Mouse (Mus musculus) small intestine, adult 2 months (tissue): ENCODE measurements around the gene Rxra. TPM values are rescaled to one million over a fixed set of nuclear protein-coding genes. Genes with fewer than 3 reads are reported as not detected.

Experiments
- H3K27ac ChIP-seq: fragments of 200-500 bp; 2 replicates; pipeline ENCODE4 v1.5.1; 2012; ENCODE audit warnings: low read depth, low read length, control low read depth, inconsistent platforms; ENCODE audit not compliant: insufficient read depth
- H3K27me3 ChIP-seq: fragments of 200-500 bp; 2 replicates; pipeline ENCODE4 v1.6.1; 2012; ENCODE audit warnings: mild to moderate bottlenecking, moderate library complexity, low read length, inconsistent platforms; ENCODE audit not compliant: control insufficient read depth, insufficient read depth
- H3K36me3 ChIP-seq: fragments of 200-500 bp; 2 replicates; pipeline ENCODE4 v1.6.1; 2012; ENCODE audit warnings: mild to moderate bottlenecking, low read length, control low read depth, inconsistent platforms; ENCODE audit not compliant: control insufficient read depth, insufficient read depth
- H3K4me1 ChIP-seq: fragments of 200-500 bp; 2 replicates; pipeline ENCODE4 v1.6.1; 2012; ENCODE audit warnings: low read length, inconsistent platforms, mixed read lengths; ENCODE audit not compliant: control insufficient read depth, insufficient read depth, insufficient read length
- H3K4me3 ChIP-seq: fragments of 200-500 bp; 2 replicates; pipeline ENCODE4 v1.5.1; 2012; ENCODE audit warnings: low read depth, mild to moderate bottlenecking, control low read depth, inconsistent platforms, low read length, moderate library complexity
- CTCF ChIP-seq: fragments of 200-500 bp; IDR thresholded peaks from 2 replicates; pipeline ENCODE4 v1.5.1; 2012; ENCODE audit warnings: low read depth, mild to moderate bottlenecking, control low read depth, inconsistent platforms, low read length, moderate library complexity, mixed read lengths; ENCODE audit not compliant: insufficient replicate concordance, insufficient read length; ENCODE audit errors: extremely low read depth
- POLR2A ChIP-seq: fragments of 200-500 bp; IDR thresholded peaks from 2 replicates; pipeline ENCODE4 v1.6.1; 2012; ENCODE audit warnings: low read depth, mild to moderate bottlenecking, control low read depth, inconsistent platforms, low read length, moderate library complexity
- WGBS: fragments of 180-500 bp; shearing (Covaris S2); methylation state at CpG from one replicate; pipeline ENCODE4 v1.1.7; 2018; 5-methylcytosine and 5-hydroxymethylcytosine counted together
- polyA plus RNA-seq: library from polyadenylated mRNA; depleted of rRNA; stranded (reverse); fragments of >200 nt; gene quantifications from 2 replicates; pipeline ENCODE4 v1.2.3, GENCODE M21; 2012

The Rxra gene
- polyA plus RNA-seq, 1 experiment = 110 TPM

GRCm38 (mm10) chr2:27671633-27672091 is 4.6 kb upstream of the Rxra start:
- Histone ChIP-seq H3K27me3 (no peaks in the 10 kb centered on the region), H3K36me3 (no peaks in the 10 kb centered on the region), H3K27ac (peak overlapping the region; percentile 99), H3K4me1 (peaks cover 44% of the 10 kb centered on the region), H3K4me3 (peak overlapping the region; percentile 19; the same call in 1 of the 2 replicates)
- TF ChIP-seq CTCF = no peak
- TF ChIP-seq POLR2A = no peak
- WGBS = 12% methylated on average over 3 of the region's 3 CpGs

GRCm38 (mm10) chr2:27676478-27677325 is 462 bp downstream of the Rxra start:
- Histone ChIP-seq H3K27me3 (no peaks in the 10 kb centered on the region), H3K4me3 (peak overlapping the region; percentile 93), H3K4me1 (peaks cover 67% of the 10 kb centered on the region), H3K27ac (peak overlapping the region; percentile 98), H3K36me3 (no peaks in the 10 kb centered on the region)
- TF ChIP-seq POLR2A = no peak
- no peak for TF ChIP-seq CTCF
- 7% methylated on average over 106 of the region's 106 CpGs for WGBS

GRCm38 (mm10) chr2:27677411-27678310 is 1.4 kb downstream of the Rxra start:
- Histone ChIP-seq H3K27ac (peak overlapping the region; percentile 90), H3K36me3 (no peaks in the 10 kb centered on the region), H3K4me3 (peak overlapping the region; percentile 93), H3K27me3 (no peaks in the 10 kb centered on the region), H3K4me1 (peaks cover 70% of the 10 kb centered on the region)
- TF ChIP-seq CTCF = no peak
- under 1% methylated on average over 67 of the region's 77 CpGs for WGBS

- no peaks in the 10 kb centered on the region for H3K27me3 ChIP-seq
- H3K36me3 ChIP-seq = no peaks in the 10 kb centered on the region
- H3K4me3 ChIP-seq = peak overlapping the region; percentile 93
- peaks cover 70% of the 10 kb centered on the region for H3K4me1 ChIP-seq
- peak overlapping the region; percentile 90 for H3K27ac ChIP-seq
- TF ChIP-seq POLR2A (no peak), CTCF (no peak)
- 21% methylated on average over 4 of the region's 4 CpGs for WGBS
These were observed 2.1 kb downstream of the Rxra start for GRCm38 (mm10) chr2:27678331-27678730.

GRCm38 (mm10) chr2:27678836-27679480 is 2.7 kb downstream of the Rxra start:
- H3K27ac ChIP-seq = peak overlapping the region; percentile 54
- H3K4me3 ChIP-seq = peak overlapping the region; percentile 93
- 45% methylated on average over 7 of the region's 7 CpGs for WGBS
- H3K27me3 ChIP-seq = no peaks in the 10 kb centered on the region
- no peaks in the 10 kb centered on the region for H3K36me3 ChIP-seq
- TF ChIP-seq CTCF = no peak
- no peak for TF ChIP-seq POLR2A
- peaks cover 71% of the 10 kb centered on the region for H3K4me1 ChIP-seq

GRCm38 (mm10) chr2:27679621-27680025 is 3.4 kb downstream of the Rxra start:
- Histone ChIP-seq H3K36me3 (no peaks in the 10 kb centered on the region), H3K27ac (peak overlapping the region; percentile 54), H3K27me3 (no peaks in the 10 kb centered on the region), H3K4me1 (peaks cover 72% of the 10 kb centered on the region), H3K4me3 (peak overlapping the region; percentile 93)
- 5% methylated on average over 3 of the region's 3 CpGs for WGBS
- TF ChIP-seq CTCF (no peak), POLR2A (no peak)
